Mouse (Mus musculus): ENCODE measurements around the gene Slc45a1. TPM values are rescaled to one million over a fixed set of nuclear protein-coding genes. Genes with fewer than 3 reads are reported as not detected.

Gene Slc45a1
- polyA plus RNA-seq, 1 experiment from 2014 or later: not detected

DNA sequence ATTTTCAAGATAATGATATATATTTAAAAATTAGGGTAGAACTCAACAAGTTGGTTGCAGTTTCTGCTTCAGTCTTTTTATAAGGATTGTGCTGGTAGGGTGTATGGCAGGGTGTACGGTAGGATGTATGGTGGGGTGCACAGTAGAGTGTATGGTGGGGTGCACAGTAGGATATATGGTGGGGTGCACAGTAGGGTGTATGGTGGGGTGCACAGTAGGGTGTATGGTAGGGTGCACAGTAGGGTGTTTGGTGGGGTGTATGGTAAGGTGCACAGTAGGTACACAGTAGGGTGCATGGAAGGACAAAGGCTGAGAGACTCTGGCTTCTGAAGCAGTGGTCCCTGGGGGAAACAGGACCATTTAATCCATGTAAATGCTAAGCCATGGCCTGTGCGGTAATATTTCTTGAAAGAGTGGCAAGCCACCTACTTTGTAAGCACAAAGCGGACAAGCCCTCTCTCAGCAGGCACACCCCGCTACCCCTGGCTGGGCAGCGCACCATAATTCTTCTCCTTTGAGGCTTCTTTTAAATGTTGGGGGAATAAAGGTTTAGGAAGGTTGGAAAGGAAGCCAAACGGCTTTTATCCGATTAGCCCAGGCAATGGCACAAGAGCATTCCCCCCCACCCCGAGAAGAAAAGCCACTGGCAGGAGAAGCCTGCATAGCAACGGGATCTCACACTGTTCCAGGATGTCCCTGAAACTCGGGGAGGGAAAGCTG, 25.3 kb upstream of the Slc45a1 start:
- no peak overlapping the region for H3K4me3 ChIP-seq (ENCODE audit: low read depth, low read length)
- H3K4me2 ChIP-seq: no peak overlapping the region
- DNase-seq (no peak), ATAC-seq (ENCODE audit: insufficient read depth) (no peak)
- no peak for TF ChIP-seq CTCF (IDR thresholded peaks at IDR 0.05; ENCODE audit: low read depth)
- no peaks in the 10 kb centered on the region for H3K36me3 ChIP-seq (ENCODE audit: insufficient read depth)
- no peak overlapping the region for H3K27ac ChIP-seq (ENCODE audit: low read depth)
- no peak overlapping the region for H3K9ac ChIP-seq
- H3K27me3 ChIP-seq (ENCODE audit: insufficient read depth, low read length): no peaks in the 10 kb centered on the region
- no peaks in the 10 kb centered on the region for H3K4me1 ChIP-seq (ENCODE audit: insufficient read depth)
- 37% methylated on average over 10 of the region's 10 CpGs for WGBS
- no peaks in the 10 kb centered on the region for H3K9me3 ChIP-seq (ENCODE audit: low read depth, low read length)

DNA sequence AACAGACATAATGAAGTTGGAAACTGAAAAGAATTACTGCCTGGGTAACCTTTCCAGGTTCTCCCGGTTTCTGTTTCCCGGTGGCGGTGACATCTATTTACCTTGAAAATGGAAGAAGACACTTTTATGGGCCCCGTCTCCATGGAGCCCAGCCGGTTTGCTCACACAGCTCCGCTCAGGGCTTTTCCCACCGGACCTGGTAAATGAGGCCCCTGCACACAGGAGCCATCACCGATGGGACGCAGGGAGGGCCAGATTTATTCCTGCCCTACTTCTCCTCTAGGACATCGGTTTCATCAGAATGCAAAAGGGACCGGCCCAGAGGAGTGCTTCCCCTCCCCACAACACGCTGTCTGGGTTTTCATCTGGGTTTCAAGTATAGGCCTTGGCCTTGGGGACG, 24.1 kb upstream of the Slc45a1 start:
- 81% methylated on average over 13 of the region's 13 CpGs for WGBS
- ATAC-seq (ENCODE audit: insufficient read depth): no peak
- no peak overlapping the region for H3K4me2 ChIP-seq

DNA sequence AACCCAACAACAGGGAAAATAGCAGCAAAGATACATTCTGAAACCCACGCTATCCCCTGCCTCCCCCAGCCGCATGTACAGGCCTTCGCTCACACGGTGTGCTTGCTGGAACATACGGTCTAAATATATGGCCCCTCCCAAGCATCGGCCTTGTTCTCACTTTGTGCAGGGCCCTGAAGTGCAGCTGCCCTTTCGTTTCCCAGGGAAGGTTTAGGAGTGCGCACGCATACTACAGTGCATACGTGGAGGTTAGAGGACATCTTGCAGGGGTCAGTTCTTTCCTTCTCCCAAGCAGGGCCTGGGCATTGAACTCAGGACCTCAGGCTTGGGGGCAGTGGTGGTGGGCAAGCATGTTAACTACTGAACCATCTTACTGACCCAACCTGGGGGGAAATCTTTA, 23.3 kb upstream of the Slc45a1 start:
- WGBS: 90% methylated on average over 10 of the region's 10 CpGs
- Histone ChIP-seq H3K9ac (no peak overlapping the region), H3K4me1 (ENCODE audit: insufficient read depth) (no peaks in the 10 kb centered on the region), H3K4me3 (ENCODE audit: low read depth, low read length) (no peak overlapping the region), H3K27me3 (ENCODE audit: insufficient read depth, low read length) (no peaks in the 10 kb centered on the region), H3K36me3 (ENCODE audit: insufficient read depth) (no peaks in the 10 kb centered on the region), H3K27ac (ENCODE audit: low read depth) (no peak overlapping the region), H3K4me2 (no peak overlapping the region), H3K9me3 (ENCODE audit: low read depth, low read length) (no peaks in the 10 kb centered on the region)
- DNase-seq (no peak), ATAC-seq (ENCODE audit: insufficient read depth) (no peak)
- no peak for TF ChIP-seq CTCF (IDR thresholded peaks at IDR 0.05; ENCODE audit: low read depth)

More for the DNA sequence above, 24.1 kb upstream of the Slc45a1 start:
- H3K9me3 ChIP-seq (ENCODE audit: low read depth, low read length): no peaks in the 10 kb centered on the region
- DNase-seq: no peak
- no peak overlapping the region for H3K27ac ChIP-seq (ENCODE audit: low read depth)
- H3K4me3 ChIP-seq (ENCODE audit: low read depth, low read length): no peak overlapping the region
- H3K36me3 ChIP-seq (ENCODE audit: insufficient read depth): no peaks in the 10 kb centered on the region
- H3K9ac ChIP-seq: no peak overlapping the region
- no peaks in the 10 kb centered on the region for H3K4me1 ChIP-seq (ENCODE audit: insufficient read depth)
- no peak for TF ChIP-seq CTCF (IDR thresholded peaks at IDR 0.05; ENCODE audit: low read depth)
- no peaks in the 10 kb centered on the region for H3K27me3 ChIP-seq (ENCODE audit: insufficient read depth, low read length)

DNA sequence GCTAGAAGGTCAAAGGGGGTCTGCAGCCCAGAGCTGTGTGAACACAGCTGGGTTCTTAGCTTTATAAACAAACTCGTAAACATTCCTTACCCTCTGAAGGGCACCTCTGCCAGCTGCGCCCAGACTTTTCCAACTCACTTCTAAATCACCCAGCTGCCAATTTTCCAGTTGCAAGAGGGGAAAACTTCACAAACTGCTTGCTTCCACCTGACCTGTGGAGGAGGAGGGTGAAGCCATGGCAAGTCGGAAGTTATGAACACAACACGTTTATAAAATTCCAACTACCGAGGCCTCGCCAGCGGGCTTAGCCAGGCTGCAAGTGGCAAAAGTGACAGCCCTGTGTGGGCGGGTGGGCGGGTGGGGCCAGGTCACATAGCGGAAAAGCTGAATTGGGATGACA, 13.8 kb upstream of the Slc45a1 start:
- no peak overlapping the region for H3K4me2 ChIP-seq
- H3K9me3 ChIP-seq (ENCODE audit: low read depth, low read length): no peaks in the 10 kb centered on the region
- H3K4me1 ChIP-seq (ENCODE audit: insufficient read depth): peaks cover 6% of the 10 kb centered on the region; the same call in 1 of the 2 replicates
- WGBS: 59% methylated on average over 10 of the region's 10 CpGs
- no peak for DNase-seq
- H3K9ac ChIP-seq: no peak overlapping the region
- no peak for TF ChIP-seq CTCF (IDR thresholded peaks at IDR 0.05; ENCODE audit: low read depth)
- no peak for ATAC-seq (ENCODE audit: insufficient read depth)
- no peaks in the 10 kb centered on the region for H3K36me3 ChIP-seq (ENCODE audit: insufficient read depth)
- H3K27me3 ChIP-seq (ENCODE audit: insufficient read depth, low read length): no peaks in the 10 kb centered on the region
- no peak overlapping the region for H3K4me3 ChIP-seq (ENCODE audit: low read depth, low read length)
- no peak overlapping the region for H3K27ac ChIP-seq (ENCODE audit: low read depth)

DNA sequence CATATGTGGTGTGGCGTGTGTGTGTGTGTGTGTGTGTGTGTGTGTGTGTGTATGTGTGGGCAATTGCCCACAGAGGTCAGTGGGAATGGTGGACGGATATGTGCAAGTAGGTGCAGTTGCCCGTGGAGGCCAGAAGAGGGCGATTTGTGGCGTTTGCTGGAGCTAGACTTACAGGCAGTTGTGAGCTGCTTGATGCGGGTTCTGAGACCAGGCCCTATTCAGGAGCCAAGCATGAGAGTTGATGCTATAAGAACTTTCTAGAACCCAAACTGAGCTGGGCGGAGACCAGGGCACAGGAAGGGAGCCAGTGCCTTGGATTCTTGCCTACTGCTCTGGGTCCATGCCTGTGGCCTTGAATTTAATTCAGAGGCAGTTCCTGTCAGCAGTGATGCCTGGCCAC, 12.8 kb upstream of the Slc45a1 start:
- Histone ChIP-seq H3K4me2 (no peak overlapping the region), H3K36me3 (ENCODE audit: insufficient read depth) (no peaks in the 10 kb centered on the region), H3K9ac (no peak overlapping the region), H3K27ac (ENCODE audit: low read depth) (no peak overlapping the region), H3K27me3 (ENCODE audit: insufficient read depth, low read length) (no peaks in the 10 kb centered on the region), H3K4me3 (ENCODE audit: low read depth, low read length) (no peak overlapping the region), H3K4me1 (ENCODE audit: insufficient read depth) (peaks cover 6% of the 10 kb centered on the region; the same call in 1 of the 2 replicates), H3K9me3 (ENCODE audit: low read depth, low read length) (no peaks in the 10 kb centered on the region)
- 81% methylated on average over 7 of the region's 7 CpGs for WGBS
- TF ChIP-seq CTCF (IDR thresholded peaks at IDR 0.05; ENCODE audit: low read depth): peak; percentile 58
- ATAC-seq (ENCODE audit: insufficient read depth): no peak
- peak; percentile 50 for DNase-seq

DNA sequence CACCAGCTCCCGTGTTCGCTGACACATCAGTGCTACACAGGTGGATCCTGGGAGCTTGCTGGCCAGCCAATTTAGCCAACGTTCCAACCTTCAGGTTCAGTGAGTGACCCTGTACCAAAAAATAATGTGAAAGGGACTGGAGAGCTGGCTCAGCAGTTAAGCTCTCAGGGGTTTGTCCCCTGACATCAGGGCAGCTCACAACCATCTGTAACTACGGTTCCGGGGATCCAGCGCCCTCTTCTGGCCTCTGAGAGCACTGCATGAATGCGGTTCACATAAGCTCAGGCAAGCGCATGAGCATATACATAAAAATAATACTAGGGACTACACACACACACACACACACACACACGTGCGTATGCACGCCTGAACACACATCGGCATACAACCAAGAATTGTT, 11.2 kb upstream of the Slc45a1 start:
- no peak overlapping the region for H3K4me3 ChIP-seq (ENCODE audit: low read depth, low read length)
- no peak for ATAC-seq (ENCODE audit: insufficient read depth)
- peaks cover 6% of the 10 kb centered on the region; the same call in 1 of the 2 replicates for H3K4me1 ChIP-seq (ENCODE audit: insufficient read depth)
- 56% methylated on average over 12 of the region's 12 CpGs for WGBS
- no peak overlapping the region for H3K4me2 ChIP-seq
- no peaks in the 10 kb centered on the region for H3K36me3 ChIP-seq (ENCODE audit: insufficient read depth)
- no peak overlapping the region for H3K9ac ChIP-seq
- H3K27me3 ChIP-seq (ENCODE audit: insufficient read depth, low read length): no peaks in the 10 kb centered on the region
- peak; percentile 77 for DNase-seq
- no peak overlapping the region for H3K27ac ChIP-seq (ENCODE audit: low read depth)
- H3K9me3 ChIP-seq (ENCODE audit: low read depth, low read length): no peaks in the 10 kb centered on the region
- TF ChIP-seq CTCF (IDR thresholded peaks at IDR 0.05; ENCODE audit: low read depth): peak; percentile 65

DNA sequence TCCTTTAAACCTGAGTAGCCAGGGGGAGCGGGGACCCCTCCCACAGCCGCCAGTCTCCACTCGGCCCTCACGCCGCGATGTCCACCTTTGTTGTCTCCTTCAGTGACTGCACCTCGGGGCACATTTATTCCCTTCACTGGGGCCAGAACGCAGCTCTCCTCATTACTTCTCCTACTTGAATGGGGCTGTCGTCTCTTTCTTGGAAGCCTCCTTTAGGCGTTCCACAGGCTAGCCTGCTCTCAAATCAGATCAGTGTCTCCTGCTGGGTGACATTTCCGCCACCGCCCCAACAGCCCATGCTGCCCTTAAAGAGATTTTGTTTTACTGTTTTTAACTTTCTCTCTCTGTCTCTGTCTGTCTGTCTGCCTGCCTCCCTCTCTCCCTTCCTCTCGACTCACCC, 9.9 kb upstream of the Slc45a1 start:
- H3K4me1 ChIP-seq (ENCODE audit: insufficient read depth): peaks cover 6% of the 10 kb centered on the region; the same call in 1 of the 2 replicates
- 0 out of 2 replicates have a peak overlapping the region, but pooled peaks have one; percentile 6 for H3K27ac ChIP-seq (ENCODE audit: low read depth)
- TF ChIP-seq CTCF (IDR thresholded peaks at IDR 0.05; ENCODE audit: low read depth): no peak
- H3K9me3 ChIP-seq (ENCODE audit: low read depth, low read length): no peaks in the 10 kb centered on the region
- peak overlapping the region; percentile 38; the same call in 1 of the 2 replicates for H3K9ac ChIP-seq
- WGBS: 8% methylated on average over 13 of the region's 13 CpGs
- no peak overlapping the region for H3K4me3 ChIP-seq (ENCODE audit: low read depth, low read length)
- peak overlapping the region; percentile 53 for H3K4me2 ChIP-seq
- DNase-seq (no peak), ATAC-seq (ENCODE audit: insufficient read depth) (no peak)
- no peaks in the 10 kb centered on the region for H3K27me3 ChIP-seq (ENCODE audit: insufficient read depth, low read length)
- H3K36me3 ChIP-seq (ENCODE audit: insufficient read depth): no peaks in the 10 kb centered on the region

All from lung, embryonic 14.5 days (tissue).